Mouse (Mus musculus) adrenal gland (tissue): ENCODE measurements around the gene Rras2.

Experiments used
- intact Hi-C: fragments of 180-260 bp; cut with DNase I; formaldehyde crosslinking; loops from one replicate; pipeline ENCODE4 v1.15.1; 2025

Gene Rras2

DNA sequence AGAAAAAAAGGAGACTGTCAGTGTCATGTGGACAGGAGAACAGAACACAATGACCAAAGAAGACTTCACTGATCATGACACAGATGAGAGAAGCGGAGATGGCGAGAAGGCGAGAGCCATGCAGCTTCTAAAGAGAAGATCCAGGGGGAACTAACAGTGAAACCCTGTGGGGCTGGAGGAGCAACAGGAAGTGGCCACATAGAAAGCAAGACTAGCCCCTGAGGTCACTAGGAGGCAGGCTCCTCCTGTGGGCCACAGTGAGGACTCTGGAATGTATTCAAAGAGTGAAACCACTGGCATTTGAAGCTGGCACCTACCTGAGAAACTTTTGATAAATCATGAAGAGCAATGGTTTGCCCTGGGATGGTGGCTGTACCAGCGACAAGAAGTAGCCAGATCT is 38.2 kb downstream of the Rras2 start:
- intact Hi-C loops = no loop called here

DNA sequence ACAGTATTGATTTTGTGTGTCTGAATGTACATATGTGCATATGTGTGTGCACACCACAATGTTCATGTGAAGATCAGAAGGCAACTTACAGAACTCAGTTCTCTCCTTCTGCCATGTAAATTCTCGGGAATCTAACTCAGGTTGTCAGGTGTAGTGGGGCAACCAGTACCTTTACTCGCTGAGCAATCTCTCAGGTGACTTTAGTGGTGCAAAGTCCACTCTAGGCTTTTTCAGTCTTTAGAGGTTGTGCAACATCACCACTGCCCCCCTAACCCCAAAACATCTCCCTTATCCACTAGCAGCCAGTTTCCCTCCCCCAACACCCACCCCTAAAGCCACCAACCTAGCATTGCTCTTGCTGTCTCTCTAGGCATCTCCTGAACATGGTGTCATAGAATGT is 43.0 kb downstream of the Rras2 start:
- intact Hi-C loops = no loop called here

DNA sequence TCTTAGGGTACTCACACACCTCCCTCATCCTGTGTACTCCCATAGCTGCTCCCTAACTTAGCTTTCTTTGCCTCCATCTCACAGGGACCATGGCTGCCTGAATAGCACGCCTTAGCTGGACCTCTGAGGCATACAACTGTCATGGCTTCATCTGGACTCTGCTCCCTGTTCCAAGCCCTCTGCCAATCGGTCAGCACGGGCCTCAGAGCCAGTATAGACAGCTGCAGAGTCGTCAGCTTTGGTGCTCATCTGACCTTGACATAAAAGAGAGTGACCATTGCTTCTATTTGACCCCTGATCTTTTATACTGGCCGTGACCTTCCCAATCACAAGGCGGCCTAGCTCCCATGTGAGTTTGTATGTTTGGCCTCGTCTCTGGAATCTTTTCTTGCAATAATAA is 43.4 kb downstream of the Rras2 start:
- intact Hi-C loops = no loop called here

DNA sequence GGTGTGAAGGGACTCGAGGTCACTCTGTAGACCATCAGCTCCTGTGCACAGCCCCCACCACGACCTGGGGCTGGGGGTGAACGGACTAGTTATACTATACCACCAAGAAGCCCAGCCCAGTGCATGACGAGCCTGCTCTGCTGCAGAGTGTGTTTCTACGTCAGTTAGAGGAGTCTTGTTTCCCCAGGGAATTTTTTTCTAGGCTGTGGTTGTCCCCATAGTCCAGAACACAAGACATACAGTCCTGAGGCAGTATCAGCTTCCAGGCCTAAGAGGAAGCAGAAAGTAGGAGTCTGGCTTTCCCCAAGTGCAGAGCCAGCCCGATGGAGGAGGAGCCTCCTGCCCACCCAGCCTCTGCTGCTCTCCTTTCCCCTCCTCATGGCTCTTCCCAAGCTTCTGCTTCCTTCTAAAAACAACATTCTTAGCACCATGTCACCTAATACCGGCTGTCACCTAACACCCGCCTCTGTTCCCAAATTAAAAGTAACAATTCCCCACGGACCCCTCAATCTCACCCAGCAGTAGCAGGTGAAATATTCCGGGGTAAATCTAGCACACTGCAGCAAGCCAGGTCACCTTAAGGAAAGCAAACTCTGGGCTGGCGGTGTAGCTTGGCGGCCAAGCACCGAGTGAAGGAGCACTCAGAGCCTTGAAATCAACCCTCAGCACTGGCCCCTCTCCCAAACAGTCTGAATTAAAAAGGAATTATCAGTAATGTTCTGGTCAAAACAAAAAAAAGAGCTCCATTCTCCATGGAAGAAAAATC is 45.5 kb downstream of the Rras2 start:
- intact Hi-C loops = no loop called here

DNA sequence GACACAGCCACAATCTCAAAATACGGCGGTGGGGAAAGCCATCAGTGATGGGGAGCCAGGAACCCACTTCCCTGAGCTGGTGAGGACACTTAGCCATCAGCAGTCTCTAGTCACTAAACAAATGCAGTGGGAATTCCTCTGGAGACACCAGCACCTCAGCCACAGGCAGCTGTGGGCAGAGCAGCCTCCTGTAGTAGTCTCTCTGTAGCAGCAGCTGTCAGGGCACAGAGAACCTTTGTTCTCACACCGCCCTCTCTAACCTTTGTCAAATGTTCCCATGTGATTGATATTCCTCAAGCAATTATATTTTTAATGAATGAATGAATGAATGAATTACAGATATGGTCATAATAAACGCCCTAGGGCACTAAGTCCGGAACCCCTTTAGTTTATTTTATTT is 46.2 kb downstream of the Rras2 start:
- intact Hi-C loops = no loop called here

DNA sequence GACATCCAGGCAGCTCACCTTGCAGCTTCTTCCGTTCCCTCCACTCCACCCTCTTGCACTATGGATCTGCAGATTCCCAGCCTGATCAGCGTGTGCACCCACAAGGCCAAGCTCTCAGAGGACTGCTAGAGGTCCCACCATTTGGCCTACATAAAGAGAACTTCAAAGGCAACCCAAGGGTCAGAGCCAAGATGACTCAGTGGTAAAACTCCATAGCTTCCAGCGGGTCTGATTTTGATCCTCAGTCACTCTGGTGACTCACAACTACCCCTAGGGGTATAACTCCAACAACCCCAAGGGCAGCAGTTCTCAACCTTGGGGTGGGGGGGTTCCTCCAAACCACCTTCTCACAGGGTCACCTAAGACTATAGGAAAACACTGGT is 47.1 kb downstream of the Rras2 start:
- intact Hi-C loops = no loop called here

DNA sequence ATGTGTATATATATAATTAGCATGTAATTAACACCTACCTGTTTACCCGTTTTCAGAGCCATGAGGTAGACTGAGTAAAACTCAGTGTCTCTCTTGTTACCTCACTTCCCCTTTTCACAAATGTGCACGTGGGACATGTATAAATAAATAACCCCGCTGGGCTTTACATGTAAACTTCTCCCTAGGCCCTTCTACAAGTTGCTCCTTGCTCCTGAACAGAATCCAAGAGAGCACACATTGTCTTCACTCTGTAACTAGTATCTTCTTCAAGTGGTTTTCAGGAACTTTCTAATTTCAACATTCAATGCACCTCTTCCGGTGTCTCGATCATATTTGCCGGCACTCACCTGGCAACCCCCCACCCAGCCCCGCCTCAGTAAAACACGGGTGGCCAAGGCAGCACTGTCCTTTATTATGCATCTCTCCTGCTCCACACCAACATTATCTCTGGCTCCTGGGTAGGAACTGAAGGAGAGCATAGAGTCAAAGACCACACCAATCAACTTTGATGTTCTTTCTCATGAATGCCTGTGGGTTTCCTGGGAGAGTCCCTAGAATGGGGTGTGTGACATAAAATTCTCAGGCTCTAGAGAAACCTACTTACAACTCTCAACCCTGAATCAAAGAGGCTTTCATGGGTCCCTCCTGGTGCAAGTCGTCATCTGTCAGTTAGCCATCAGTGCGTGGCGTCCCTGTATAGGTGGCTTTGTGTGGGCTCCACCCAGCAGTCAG is 47.7 kb downstream of the Rras2 start:
- intact Hi-C loops = loop anchor here (5.0 kb wide), 1 partner anchor 47 kb away; the partner anchor contains the start of gene Rras2

DNA sequence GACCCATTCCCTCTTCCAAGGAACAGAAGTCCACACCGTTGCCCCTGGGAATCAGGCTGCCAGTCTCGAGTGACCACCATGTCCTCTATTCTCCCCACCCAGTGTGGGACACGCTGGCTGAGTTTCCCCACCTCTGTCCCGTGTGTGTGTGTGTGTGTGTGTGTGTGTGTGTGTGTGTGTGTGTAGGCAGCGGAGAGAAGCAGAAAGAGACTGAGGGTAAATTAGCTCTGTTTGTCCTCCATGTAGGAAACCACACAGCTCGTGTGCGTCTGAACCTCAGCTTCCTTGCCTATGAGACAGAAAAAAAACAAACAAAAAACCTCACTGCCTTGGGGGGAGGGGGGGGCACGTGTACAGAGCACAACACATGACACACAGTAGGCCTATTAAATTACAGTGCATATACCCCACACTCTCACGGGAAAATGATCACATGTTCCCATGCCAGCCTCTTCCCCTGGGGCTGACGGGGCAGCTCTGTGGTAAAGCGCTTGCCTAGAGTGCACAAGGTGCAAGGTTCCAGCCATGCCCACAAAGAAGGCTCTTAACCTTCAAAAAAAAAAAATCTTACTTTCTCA is 48.5 kb downstream of the Rras2 start:
- intact Hi-C loops = loop anchor here (5.0 kb wide), 1 partner anchor 48 kb away; the partner anchor contains the start of gene Rras2

DNA sequence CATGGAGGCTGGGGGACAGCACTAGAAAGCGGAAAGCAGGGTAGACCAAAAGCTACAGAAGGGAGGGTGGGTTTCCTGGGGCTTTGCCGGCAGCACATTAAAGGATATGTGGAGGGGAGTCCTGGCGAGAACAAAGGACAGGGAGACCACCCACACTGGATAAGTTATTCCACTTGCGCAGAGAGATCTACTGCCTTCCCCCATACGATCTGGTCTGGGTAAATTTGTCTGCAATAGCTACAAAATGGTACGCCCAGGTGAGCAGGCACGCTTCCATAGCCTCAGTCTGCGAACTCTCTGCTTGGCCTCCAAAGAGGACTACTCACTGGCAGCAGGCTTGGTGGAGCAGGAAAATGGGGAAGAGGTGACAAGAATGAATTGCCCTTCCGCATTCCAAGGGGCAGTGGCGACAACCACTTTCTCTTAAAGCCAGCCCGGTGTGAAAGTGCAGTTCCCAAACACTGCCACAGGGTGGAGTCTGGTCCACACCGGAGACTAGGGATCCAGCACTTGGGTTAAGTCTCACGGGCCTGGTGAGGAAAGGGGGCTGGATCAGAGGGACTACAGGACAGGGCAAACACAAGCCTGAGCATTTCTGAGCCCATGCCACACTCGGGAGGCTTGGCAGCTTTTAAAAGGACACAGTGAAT is 50.9 kb downstream of the Rras2 start:
- intact Hi-C loops = loop anchor here (2.0 to 5.0 kb wide), 2 partner anchors 51 to 148 kb away; partner anchors contain the start of gene Rras2

DNA sequence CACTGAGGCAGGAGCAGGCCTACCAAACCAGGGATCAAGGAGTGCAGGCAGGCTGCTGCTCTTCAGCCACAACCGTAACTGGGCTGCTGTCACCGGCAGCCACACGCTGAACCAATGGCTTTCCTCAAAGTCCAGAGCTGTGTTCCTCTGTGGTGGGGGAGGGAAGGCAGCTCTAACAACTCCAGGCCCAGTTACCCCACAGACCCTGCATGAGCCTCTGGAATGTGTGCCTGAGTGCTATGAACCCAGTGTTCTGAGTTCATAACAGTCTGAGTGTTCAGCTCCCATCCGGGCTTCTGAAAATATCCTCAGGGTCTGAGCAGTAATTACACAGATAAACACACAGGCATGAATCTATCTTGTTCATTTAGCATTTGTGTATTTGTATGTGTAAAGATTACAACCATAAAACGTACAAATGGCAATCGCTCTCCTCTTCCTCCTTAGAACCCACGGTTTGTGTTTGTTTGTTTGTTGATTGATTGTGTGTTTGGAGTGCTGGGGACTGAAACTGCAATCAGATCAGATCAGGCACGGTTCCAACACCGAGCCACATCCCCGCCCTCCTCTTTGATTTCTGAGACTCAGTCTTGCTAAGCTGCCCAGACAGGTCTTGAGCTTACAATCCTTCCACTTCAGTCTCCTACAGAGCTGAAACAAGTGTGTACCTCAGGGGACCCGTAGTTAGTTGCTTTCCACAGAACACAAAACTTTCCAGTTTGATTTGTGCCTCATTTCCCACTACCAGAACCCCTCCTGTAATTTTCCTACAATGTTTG is 52.0 kb downstream of the Rras2 start:
- intact Hi-C loops = loop anchor here (2.0 to 5.0 kb wide), 2 partner anchors 52 to 149 kb away; partner anchors contain the start of gene Rras2

DNA sequence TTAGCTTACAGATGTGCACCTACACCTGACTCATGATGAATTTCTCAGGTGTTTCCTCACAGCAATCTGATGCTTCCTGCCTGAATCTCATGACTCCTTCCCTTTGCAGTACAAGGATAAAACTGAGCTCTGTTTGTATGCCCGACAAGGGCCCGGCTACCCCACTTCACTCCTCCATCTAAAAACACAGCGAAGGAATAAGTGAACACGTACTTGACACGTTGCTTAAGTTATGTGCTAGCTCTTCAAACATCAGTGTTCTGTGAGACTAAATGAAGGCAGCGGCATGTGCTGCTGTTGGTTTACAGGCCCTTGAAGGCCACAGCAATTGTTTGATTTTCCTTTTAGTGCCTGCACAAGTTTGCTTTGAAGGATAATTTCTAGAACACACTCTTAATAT is 53.6 kb downstream of the Rras2 start:
- intact Hi-C loops = no loop called here

DNA sequence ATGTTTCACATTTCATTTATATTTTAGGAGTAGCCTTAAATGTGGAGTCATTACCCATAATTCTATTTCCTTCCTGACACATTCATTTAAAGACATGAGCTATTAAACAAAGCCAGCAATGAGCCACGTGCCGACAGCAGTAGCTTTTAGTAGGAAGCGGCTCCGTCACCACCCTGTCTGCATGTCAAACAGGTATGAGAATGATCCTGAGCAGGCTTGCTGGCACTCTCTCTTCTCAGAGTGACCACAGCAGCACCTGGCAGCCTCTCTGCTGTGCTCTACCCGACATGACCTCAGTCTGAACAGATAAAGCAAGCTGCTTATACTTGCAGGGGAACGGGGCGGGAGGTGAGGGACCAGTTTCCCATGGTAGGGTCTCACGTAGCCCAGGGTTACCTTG is 54.0 kb downstream of the Rras2 start:
- intact Hi-C loops = no loop called here

DNA sequence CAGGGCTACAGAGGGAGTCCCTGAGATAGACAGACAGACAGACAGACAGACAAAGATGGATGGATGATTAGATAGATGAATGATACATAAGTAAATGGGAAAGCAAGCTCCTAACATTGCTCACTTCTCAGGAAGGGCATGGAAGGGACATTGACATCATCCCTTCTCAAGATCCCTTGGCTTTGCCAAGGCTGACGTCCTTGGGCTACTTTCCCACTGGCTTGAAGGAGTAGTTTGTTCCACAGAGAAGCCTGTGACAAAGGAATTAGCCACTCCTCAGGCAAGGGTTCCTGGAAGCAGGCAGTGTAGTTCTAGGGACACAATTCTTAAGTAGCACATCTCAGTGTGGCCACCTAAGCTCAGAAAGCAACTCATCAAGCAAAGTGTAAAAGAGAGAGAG is 55.1 kb downstream of the Rras2 start:
- intact Hi-C loops = no loop called here

DNA sequence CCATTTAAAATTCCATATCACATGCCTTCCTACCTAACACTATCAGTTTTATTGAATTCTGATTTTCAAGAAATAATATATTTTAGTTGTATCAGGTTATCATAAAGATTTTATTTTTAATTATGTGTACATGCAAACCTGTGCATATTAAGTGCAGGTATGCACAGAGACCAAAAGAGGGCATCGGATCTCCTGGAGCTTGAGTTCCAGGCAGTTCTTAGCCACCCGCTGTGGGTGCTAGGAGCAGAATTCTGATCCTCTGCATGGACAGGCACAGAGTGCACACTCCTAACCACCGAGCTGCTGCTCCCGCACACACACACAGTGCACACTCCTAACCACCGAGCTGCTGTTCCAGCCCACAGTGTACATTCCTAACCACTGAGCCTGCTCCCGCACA is 57.1 kb downstream of the Rras2 start:
- intact Hi-C loops = no loop called here

DNA sequence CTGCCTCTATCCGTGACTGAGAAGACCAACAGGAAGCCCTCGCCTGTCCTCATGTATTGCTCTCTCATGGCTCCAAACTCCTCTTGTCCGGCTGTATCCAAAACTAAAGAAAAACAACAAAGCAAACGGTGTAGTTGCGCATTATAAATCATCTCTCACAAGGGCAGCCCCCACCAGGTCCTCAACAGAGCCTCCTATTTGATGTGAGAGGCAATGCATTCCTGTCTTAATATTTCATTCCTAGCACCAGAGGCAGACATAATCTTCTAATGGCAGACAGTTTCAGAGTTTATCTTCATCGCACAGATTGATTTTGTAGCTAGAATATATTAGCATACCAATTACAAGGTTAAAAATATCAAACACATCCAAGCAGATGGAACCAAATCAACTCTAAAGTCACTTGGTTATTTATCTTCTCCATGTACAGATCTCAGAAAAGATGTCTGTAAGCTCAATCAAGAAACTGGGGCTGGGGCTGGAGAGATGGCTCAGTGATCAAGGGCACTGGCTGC is 58.6 kb downstream of the Rras2 start:
- intact Hi-C loops = no loop called here

DNA sequence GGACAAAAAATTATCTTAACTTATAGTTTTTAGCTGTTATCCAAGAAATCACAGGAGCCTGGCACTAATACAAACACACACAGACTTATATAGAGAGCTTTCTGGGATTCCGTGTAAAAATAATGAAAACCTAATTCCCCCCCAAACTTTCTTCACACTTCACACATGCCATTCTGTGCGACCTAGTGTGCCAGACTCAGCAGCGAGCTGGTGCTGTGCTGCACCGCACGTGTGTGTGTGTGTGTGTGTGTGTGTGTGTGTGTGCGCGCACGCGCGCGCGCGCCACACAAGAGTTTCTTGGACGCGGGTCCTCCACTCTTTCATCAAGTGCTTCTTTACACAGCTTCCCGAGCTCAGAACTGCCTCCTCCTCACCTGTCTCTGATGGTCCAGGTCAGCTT is 59.4 kb downstream of the Rras2 start:
- intact Hi-C loops = no loop called here

DNA sequence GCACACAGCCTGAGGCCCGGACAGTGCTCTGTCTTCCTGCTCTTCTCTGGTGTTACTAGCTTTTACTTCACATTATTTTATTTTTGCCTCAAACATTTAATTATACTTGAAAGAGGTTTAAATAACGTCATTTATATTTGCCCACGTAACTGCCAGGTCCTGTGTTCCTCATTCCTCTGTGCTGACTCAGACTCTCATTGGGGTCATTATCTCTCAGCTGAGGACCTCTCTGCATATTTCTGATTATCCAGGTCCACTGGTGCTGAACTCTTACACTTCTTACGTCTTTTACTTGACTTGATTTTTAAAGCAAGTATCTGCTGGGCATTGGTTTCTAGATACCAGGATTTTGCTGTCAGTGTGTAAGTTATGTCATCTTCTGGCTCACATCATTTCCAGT is 63.9 kb downstream of the Rras2 start:
- intact Hi-C loops = no loop called here

DNA sequence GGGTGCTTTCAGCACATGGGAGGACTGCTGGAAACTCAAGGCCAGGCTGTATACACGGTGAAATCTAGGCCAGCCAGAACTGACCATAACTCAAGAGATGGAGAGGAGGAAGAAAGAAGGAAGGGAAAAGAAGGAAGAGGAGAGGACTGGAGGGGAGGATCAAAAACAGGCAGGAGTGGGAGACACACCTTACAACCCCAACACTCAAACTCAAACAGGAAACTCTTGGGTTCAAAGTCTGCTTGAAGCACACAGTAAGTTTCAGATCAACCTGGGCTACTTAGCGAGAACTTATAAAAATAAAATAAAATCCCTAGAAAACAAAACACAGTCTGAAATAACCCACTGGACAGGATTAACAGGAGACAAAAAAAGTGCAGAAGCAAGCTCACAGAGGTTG is 71.8 kb downstream of the Rras2 start:
- intact Hi-C loops = no loop called here

DNA sequence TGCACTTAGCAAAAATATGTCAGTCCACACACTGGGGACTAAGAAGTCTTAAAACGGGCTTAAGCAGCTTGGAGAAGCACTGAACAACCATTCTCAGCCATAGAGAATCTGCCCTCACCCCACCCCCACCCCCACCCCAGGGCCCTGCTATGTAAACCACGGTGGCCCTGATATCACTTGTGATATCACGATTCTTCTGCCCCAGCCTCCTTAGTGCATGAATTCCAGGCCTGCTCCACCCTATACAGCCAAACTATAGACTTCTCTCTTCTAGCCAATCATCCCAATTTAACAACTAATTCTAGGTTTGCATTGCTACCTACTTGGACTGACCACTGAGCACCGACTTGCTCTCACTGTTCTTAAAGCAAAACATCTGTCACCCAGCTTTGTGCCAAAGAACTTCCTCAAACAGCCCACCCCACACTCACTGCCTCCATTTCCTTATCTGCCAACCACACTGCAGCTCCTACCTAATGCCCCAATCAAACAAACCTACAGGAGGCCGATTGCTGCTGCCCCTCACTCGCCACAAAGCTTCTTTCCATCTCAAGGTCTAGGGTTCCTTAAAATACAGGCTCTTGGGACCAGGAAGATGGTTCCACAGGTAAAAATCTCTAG is 73.5 kb downstream of the Rras2 start:
- intact Hi-C loops = no loop called here
